In genomic region chr8:122917531-122918392, GRCm38 (mm10) we compare ENCODE assay signal across 8 mouse cellular contexts.
DNase-seq lines count a peak whose midpoint lies in the region; ATAC-seq lines count a peak whose summit lies in the region.

No protein-coding gene starts in this region.

- H3K36me3 ChIP-seq in neural tube, embryonic 15.5 days = 0 out of 2 replicates have a peak, but pooled peaks cover 8% of the 10 kb centered on the region

- 65% methylated on average over 11 of the region's 11 CpGs for WGBS in neural tube, embryonic 15.5 days

- H3K4me3 ChIP-seq in neural tube, embryonic 15.5 days (replicated peaks) = no peak overlapping the region

- H3K27ac ChIP-seq in neural tube, embryonic 15.5 days (replicated peaks) = peak overlapping the region; percentile 61; the same call in 1 of the 2 replicates

- H3K9me3 ChIP-seq in neural tube, embryonic 15.5 days (replicated peaks) = no peaks in the 10 kb centered on the region

- H3K27me3 ChIP-seq in neural tube, embryonic 15.5 days (replicated peaks) = no peaks in the 10 kb centered on the region

- no peak for ATAC-seq in neural tube, embryonic 15.5 days (ENCODE audit: low FRiP score)
- ATAC-seq in granulocyte monocyte progenitor cell, adult 5-6 weeks (replicated peaks; ENCODE audit: poor library complexity, severe bottlenecking) = no peak

- no peak overlapping the region for H3K4me2 ChIP-seq in neural tube, embryonic 15.5 days

- no peak overlapping the region for H3K9ac ChIP-seq in neural tube, embryonic 15.5 days (replicated peaks)

- DNase-seq in kidney, adult 9 months = peak; percentile 33
- DNase-seq in kidney, adult 18-20 months = no peak
- DNase-seq in ZHBTc4 (ENCODE audit: low read depth, low spot score) = peak; percentile 34
- peak; percentile 33 for DNase-seq in forelimb bud, embryonic 11.5 days (ENCODE audit: low read depth, low spot score)
- DNase-seq in kidney, postnatal 36 days = peak; percentile 47 to 50
- no peak for DNase-seq in left cerebral cortex, adult 11 months (ENCODE audit: low spot score)

- H3K4me1 ChIP-seq in neural tube, embryonic 15.5 days = peaks cover 61% of the 10 kb centered on the region

Comparison
In these comparisons a context has a peak if more than half of its experiments do, and no peak if none do; other contexts are left out.
1. DNase-seq: peak in kidney, adult 9 months (single experiment), ZHBTc4 (single experiment), forelimb bud, embryonic 11.5 days (single experiment) and kidney, postnatal 36 days (2 of 2); none in kidney, adult 18-20 months (single experiment) and left cerebral cortex, adult 11 months (single experiment).